Mouse (Mus musculus) lung, postnatal 10 days (tissue): ENCODE measurements around the gene Gm11627.
"Not testable (repeated sequence)": the region's sequence is repeated elsewhere in the genome, so short reads cannot be mapped to it uniquely, and the experiment has no call there.

ENCODE experiments used
- DNase-seq: peaks from one replicate; pipeline ENCODE4 v3.0.0; 2021

Gm11627 gene

DNA sequence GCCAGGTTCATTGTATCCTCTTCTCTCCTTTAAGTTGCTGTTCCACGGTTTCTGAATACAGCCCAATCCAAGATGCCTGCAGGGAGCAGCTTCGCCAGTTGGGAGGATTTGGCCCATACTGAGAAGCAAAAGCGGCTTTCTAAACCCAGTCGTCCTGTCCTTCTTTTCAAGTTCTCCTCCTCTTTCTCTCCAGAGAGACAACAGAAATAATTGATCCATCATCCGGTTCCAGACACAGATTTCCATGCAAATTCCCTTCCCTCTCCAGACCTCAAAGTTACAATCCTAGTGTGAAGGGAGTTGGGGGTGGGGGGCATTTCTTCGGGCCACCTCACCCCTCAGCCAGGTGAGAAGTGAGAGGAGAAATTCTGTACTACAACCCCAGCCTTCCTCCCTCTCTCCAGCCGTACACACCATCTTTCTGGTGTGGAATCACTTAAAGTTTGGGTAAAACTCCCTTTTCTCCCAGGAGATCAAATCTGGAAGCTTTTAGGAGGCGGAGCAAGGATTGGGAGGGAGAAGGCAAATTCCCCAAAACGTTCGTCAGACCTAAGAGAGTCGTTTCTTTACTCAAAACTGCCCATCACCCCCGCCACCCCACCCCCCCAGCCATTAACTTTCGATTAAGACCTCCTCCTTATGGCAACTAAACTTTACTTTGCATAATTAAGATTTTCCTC lies 23.7 kb upstream of the Gm11627 start:
- DNase-seq = peak; percentile 72

- DNase-seq = no peak
These were observed 20.7 kb upstream of the Gm11627 start for GRCm38 (mm10) chr11:102599912-102600311.

DNA sequence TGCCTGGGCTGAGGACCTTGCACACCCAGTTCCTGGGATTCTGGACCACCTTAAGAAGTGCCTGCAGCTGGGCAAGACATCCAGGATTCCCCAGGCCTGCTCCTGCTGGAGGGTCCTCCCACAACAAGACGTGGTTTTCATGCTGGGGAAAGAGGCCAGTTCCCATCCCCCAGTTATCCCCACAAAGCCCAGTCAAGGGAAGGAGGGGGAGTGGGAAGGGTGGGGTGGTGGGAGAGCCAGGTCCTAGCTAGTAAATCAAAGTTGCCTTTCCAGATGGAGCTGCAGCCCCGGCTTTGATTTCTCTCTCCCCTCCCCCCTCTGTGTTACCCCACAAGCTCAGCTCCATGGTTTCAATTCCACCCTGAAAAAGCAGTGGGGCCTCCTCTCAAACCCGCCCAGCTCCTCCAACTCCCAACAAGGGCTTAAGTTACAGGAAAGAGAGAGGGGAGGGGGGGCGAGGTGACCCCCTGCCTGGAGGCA lies 16.1 kb upstream of the Gm11627 start:
- DNase-seq = no peak

DNA sequence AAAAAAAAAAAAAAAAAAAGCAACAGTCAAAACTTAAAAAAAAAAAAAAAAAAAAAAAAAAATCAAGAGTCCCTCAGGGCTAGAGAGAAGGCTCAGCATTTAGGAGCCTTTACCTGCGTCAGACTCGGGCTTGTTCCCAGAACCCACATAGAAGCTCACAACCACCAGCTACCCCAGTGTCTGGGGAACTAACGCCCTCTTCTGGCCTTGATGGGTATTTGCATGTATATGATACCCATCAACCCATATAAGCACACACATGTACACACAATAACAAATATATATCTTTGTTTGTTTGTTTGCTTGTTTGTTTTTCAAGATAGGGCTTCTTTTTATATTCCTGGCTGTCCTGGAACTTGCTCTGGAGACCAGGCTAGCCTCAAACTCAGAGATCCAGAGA lies 8.3 kb upstream of the Gm11627 start:
- no peak for DNase-seq

GRCm38 (mm10) chr11:102586445-102587130 lies 7.3 kb upstream of the Gm11627 start:
- no peak for DNase-seq

GRCm38 (mm10) chr11:102582736-102583135 lies 3.5 kb upstream of the Gm11627 start:
- no peak for DNase-seq

DNA sequence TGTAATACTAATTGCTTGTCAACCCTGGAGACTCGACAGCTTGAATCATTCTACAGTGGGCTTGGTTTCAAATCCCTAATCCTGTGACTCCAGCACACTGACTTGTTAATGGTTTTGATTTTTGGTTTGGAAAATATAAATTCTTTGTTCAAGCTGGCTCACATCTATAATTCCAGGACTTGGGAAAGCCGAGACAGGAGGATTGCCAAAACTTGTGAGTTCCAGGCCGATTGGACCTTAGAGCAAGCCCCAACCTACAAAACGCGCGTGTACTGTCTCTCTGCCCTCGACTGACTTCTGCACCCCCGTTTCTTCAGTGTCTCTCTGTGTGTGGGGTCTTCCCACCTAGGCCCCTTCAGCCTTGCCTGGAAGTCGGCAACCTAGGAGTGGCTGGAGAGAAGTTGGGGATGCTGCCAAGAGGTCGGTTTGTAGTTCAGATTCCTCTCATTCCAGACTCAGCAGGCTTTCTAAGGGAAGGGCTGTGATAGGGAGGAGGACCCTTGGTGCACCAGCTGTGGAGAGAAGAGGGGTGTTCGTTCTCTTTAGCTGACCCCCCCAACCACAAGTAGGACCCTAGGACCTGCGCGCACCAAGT lies 2.9 kb upstream of the Gm11627 start:
- DNase-seq = peak; percentile 74

DNA sequence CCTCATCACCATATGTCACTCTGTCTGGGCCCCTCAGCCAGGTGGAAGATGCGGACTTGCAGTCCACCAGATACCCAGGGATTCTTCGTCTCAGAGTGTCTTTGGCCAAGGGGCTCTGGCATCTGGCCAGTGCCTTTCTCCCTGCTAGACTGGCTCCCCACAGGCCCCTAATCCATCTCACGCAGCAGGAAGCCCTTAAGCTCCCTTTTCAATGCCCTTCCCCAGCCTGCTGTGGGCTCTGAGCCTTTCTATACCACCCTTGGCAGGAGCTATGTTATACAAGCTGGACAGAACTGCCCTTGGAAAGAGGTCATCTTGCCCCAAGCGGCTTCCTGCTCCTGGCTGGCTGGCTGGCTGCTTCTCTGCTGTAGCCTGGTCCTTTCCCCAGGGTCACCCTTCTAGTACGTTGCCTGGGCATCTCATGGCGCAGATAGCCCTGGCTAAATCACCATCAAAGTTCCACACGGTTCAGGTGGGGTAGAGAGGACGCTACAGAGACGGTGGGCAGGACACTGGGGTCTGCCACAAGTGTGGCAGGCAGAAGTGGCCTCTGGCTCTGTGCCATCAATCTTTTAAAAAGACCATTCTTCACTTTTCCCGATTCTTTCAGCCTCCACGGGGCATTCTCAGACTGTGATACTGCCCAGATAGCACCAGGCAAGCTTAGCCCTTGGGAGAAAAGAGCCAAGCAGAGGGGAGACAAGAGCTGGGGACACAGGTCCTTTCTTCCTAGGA lies 2.2 kb upstream of the Gm11627 start:
- DNase-seq = no peak

GRCm38 (mm10) chr11:102580034-102580330 lies 721 bp upstream of the Gm11627 start:
- no peak for DNase-seq

DNA sequence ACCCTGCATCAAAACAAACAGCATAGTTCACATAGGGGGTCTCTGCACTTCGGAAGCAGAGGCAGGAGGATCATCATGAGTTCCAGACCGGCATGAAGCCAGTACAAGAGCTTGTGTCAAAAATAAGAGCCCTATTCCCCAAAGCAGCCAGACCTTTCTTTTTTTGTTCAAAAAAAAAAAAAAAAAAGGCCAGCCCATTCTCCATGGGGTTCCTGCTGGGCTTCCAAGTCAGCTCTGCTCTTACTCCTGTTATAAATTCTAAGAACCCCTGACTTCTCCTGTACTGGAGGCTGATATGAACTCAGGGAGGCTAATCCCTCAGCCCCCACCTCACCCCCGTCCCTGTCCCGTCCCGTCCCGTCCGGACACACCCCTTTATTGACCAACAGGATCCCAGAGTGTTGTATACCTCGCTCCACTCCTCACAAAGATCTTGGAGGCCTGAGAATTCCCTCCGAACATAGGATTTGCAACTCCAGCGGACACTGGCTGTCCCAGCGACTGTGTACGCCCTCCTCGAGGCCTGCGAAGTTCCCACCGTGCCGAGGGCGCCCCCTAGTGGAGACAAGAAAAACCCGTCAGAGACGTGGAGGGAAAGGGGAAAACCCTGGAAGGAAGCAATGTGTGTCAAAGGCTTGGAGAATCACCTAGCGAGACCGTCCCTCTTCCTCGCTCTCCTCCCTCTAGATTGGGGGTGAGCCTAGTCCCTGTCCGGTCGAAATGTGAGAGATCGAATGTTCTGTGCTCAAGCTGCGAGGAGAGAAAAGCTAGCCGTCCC lies 731 bp downstream of the Gm11627 start:
- peak; percentile 94 for DNase-seq

- DNase-seq = no peak
These were observed 3.1 kb downstream of the Gm11627 start for GRCm38 (mm10) chr11:102576050-102576754.

DNA sequence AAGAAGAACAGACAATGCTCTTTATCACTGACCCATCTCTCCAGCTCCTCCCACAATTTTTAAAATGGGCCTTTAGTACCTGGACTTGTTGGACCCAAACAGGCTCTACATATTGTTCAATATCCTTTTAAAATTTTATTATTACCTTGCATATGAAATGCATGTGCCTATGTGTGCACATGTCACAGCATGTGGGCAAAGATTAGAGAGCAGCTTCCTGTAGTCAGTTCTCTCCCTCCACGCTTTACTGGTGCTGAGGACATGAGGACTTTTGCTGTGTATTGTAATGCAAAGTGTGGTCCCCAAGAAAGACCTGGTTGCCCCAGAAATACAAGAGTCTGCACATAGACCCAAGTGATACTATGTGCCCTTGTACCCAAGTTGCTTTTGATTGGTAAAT lies 4.2 kb downstream of the Gm11627 start:
- no peak for DNase-seq

GRCm38 (mm10) chr11:102572866-102573663 lies 6.2 kb downstream of the Gm11627 start:
- DNase-seq = peak; percentile 90

DNA sequence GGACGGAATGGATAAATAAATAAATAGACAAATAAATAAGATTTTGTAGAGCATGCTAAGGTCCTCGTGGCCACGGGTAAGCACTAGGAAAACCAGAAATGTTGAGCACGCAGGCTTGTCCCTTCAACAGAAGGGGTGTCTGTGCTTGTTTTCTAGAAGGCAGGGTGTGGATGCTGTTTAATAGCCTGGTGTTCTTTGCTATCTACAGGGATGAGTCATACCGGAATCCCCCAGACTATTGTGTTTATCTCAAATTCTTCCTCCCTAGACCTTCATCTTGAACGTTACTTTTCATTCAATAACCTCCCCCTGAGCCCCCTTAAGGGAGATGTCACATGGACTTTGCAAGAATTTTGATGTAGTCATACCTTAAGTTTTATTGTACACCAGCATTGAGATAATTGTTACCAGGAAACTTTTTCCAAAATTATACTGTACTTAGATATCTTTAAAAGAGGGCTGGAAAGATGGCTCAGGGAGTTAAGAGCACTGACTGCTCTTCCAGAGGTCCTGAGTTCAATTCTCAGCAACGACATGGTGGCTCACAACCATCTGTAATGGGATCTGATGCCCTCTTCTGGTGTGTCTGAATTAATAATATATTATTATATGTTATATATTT lies 10.4 kb downstream of the Gm11627 start:
- no peak for DNase-seq

- no peak for DNase-seq
These were observed 11.1 kb downstream of the Gm11627 start for GRCm38 (mm10) chr11:102568191-102568590.

DNA sequence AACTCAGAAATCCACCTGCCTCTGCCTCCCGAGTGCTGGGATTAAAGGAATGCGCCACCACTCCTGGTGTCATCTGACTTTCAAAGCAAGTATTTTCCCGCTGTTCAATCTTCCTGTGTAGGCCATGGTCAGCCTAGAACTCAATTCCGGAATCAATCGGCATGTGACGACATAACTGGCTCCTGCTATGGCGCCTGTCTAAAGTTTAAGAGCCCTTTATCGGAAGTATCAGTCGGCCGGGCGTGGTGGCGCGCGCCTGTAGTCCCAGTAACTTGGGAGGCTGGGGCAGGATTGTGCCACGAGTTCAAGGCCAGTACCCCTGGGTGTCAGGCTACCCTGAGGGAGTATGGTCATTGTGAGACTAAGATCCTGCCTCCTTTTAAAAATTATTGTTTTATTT lies 11.5 kb downstream of the Gm11627 start:
- DNase-seq = no peak

- no peak for DNase-seq
These were observed 12.1 kb downstream of the Gm11627 start for GRCm38 (mm10) chr11:102567157-102567556.

DNA sequence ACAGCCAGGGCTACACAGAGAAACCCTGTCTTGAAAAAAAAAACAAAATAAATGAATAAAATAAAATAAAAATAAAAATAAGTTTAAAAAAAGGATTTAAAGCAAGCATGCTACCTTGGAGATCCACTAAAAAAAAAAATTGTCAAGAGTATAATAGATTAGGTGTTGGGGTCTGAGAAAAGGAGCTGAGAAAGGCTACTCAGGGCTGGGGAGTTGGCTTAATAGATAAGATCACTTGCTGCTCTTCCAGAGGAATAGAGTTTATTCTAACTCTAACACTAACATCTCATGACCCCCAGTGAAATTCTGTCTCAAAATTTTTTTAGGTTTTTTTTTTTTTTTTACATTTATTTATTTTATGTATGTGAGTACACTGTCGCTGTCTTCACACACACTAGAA lies 13.0 kb downstream of the Gm11627 start:
- DNase-seq = no peak

GRCm38 (mm10) chr11:102565741-102566140 lies 13.5 kb downstream of the Gm11627 start:
- DNase-seq = no peak

GRCm38 (mm10) chr11:102564952-102565671 lies 14.1 kb downstream of the Gm11627 start:
- DNase-seq = not testable (repeated sequence)
